7 mouse cellular contexts compared by ENCODE assay signal in the genomic region with DNA sequence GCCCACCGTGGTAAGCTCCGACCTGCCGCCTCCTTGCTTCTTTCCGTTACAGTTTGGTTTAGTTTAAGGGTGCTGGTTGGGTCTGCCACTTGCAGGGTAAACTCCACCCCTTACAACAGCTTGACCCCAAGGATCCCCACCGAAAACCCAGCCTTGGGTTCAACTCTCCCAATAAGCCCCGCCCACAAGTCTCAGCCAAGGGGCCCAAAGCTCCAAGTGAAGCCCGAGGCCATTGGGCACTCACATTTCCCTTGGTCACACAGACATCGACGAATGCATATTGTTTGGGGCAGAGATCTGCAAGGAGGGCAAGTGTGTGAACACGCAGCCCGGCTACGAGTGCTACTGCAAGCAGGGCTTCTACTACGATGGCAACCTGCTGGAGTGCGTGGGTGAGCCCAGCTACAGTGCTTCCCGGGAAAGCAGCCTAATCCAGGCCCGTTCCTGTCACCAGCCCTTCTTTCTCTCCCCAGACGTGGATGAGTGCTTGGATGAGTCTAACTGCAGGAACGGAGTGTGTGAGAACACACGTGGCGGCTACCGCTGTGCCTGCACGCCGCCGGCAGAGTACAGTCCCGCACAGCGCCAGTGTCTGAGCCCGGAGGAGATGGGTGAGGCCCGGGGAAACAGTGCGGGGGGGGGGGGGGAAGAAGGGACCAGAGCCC. TPM values are rescaled to one million over a fixed set of nuclear protein-coding genes. Genes with fewer than 3 reads are reported as not detected.
DNase-seq lines count a peak whose midpoint lies in the region; ATAC-seq and TF ChIP-seq lines count a peak whose summit lies in the region.

No protein-coding gene starts in this region.

- peak; percentile 50 for DNase-seq in R1 (ENCODE audit: low read depth, low spot score)
- DNase-seq in hindbrain, embryonic 10.5 days (ENCODE audit: low spot score), result peak; percentile 33
- peak; percentile 81 to 97 for DNase-seq in left cerebral cortex, postnatal 25 days (ENCODE audit: low spot score in 2 of 2)
- no peak for DNase-seq in urinary bladder, postnatal 10 days (ENCODE audit: low spot score)

- no peaks in the 10 kb centered on the region for H3K27me3 ChIP-seq in ES-Bruce4 (ENCODE audit: control insufficient read depth, insufficient read depth, low read length, poor library complexity, severe bottlenecking)
- peaks cover 85% of the 10 kb centered on the region for H3K27me3 ChIP-seq in hindbrain, embryonic 10.5 days (ENCODE audit: insufficient read depth, poor library complexity, severe bottlenecking)
- H3K27me3 ChIP-seq in neural tube, embryonic 14.5 days (ENCODE audit: control insufficient read depth, insufficient read depth, low read length), result peaks cover 25% of the 10 kb centered on the region

- H3K4me2 ChIP-seq in neural tube, embryonic 14.5 days (ENCODE audit: low read depth, low read length), result no peak overlapping the region; the same call in 1 of the 2 replicates

- H3K4me3 ChIP-seq in ES-Bruce4 (ENCODE audit: low read depth, low read length), result peak overlapping the region; percentile 54
- H3K4me3 ChIP-seq in hindbrain, embryonic 10.5 days, result peak overlapping the region; percentile 40
- H3K4me3 ChIP-seq in neural tube, embryonic 14.5 days (ENCODE audit: low read depth, low read length), result no peak overlapping the region

- H3K4me1 ChIP-seq in ES-Bruce4 (ENCODE audit: control insufficient read depth, insufficient read depth, low read length), result no peaks in the 10 kb centered on the region
- peaks cover 26% of the 10 kb centered on the region for H3K4me1 ChIP-seq in hindbrain, embryonic 10.5 days (replicated peaks)
- peaks cover 3% of the 10 kb centered on the region for H3K4me1 ChIP-seq in neural tube, embryonic 14.5 days (ENCODE audit: control insufficient read depth, insufficient read depth, low read length)

- 0 out of 2 replicates have a peak overlapping the region, but pooled peaks have one; percentile 0 for H3K9ac ChIP-seq in ES-Bruce4 (ENCODE audit: low read depth, poor library complexity, severe bottlenecking)
- no peak overlapping the region for H3K9ac ChIP-seq in neural tube, embryonic 14.5 days (replicated peaks; ENCODE audit: low read depth, low read length)

- ATAC-seq in neural tube, embryonic 14.5 days (ENCODE audit: low read depth), result peak; percentile 65; the same call in 1 of the 2 replicates
- ATAC-seq in inflammation-experienced regulatory T-cells, adult 6 months, result no peak

- H3K36me3 ChIP-seq in ES-Bruce4 (ENCODE audit: control insufficient read depth, insufficient read depth, low read length, poor library complexity, severe bottlenecking), result peaks cover 5% of the 10 kb centered on the region; the same call in 1 of the 2 replicates
- peaks cover 45% of the 10 kb centered on the region for H3K36me3 ChIP-seq in hindbrain, embryonic 10.5 days
- peaks cover 40% of the 10 kb centered on the region for H3K36me3 ChIP-seq in neural tube, embryonic 14.5 days (ENCODE audit: control insufficient read depth, insufficient read depth, low read length)

- TF ChIP-seq POLR2A in ES-Bruce4 (IDR thresholded peaks at IDR 0.05; ENCODE audit: insufficient read depth, low read length), result no peak

- TF ChIP-seq EP300 in ES-Bruce4 (IDR thresholded peaks at IDR 0.05; ENCODE audit: insufficient read depth, low read depth, low read length), result no peak

- intact Hi-C loops in left cerebral cortex, postnatal 25 days (cut with DNase I), result no loop called here

- no peak overlapping the region for H3K27ac ChIP-seq in ES-Bruce4 (ENCODE audit: insufficient read depth, low read length)
- peak overlapping the region; percentile 50; the same call in 1 of the 2 replicates for H3K27ac ChIP-seq in hindbrain, embryonic 10.5 days
- no peak overlapping the region for H3K27ac ChIP-seq in neural tube, embryonic 14.5 days (ENCODE audit: low read depth, low read length)

- H3K9me3 ChIP-seq in ES-Bruce4 (replicated peaks; ENCODE audit: control insufficient read depth, insufficient read depth, low read length, poor library complexity, severe bottlenecking), result no peaks in the 10 kb centered on the region
- H3K9me3 ChIP-seq in hindbrain, embryonic 10.5 days, result no peaks in the 10 kb centered on the region
- H3K9me3 ChIP-seq in neural tube, embryonic 14.5 days (ENCODE audit: control insufficient read depth, low read length), result no peaks in the 10 kb centered on the region

- WGBS in hindbrain, embryonic 10.5 days, result 7% methylated on average over 28 of the region's 29 CpGs
- 10% methylated on average over 27 of the region's 29 CpGs for WGBS in neural tube, embryonic 14.5 days

- no peak for TF ChIP-seq CTCF in ES-Bruce4 (IDR thresholded peaks at IDR 0.05; ENCODE audit: low read depth, low read length)

RNA-seq across cellular contexts. Expression of a gene that starts 14.8 kb away (rescaled TPM):
- polyA plus RNA-seq in ES-Bruce4 (2011; ENCODE audit: insufficient read depth, insufficient read length, low read depth, missing spikeins), result 37.1 and 42.8 TPM in 2 replicates
- polyA plus RNA-seq in hindbrain, embryonic 10.5 days (2016; fragmentation: Nextera tagmentation; extraction: Ambion mirVana), result 68.2 and 69.5 TPM in 2 replicates
- 10 to 100 TPM; 82.0 to 86.8 TPM for total RNA-seq in left cerebral cortex, postnatal 25 days (2021)
- polyA plus RNA-seq in neural tube, embryonic 14.5 days (2014; fragmentation: Nextera tagmentation; extraction: Ambion mirVana), result 78.5 and 78.6 TPM in 2 replicates
- polyA plus RNA-seq in inflammation-experienced regulatory T-cells, adult 6 months (2017; shearing (Covaris generic)), result 10 to 100 TPM; 14.2 to 19.5 (median 15.4) TPM

RNA-seq across cellular contexts. Expression of a gene that starts 15.7 kb away (rescaled TPM):
- polyA plus RNA-seq in ES-Bruce4 (2011; ENCODE audit: insufficient read depth, insufficient read length, low read depth, missing spikeins), result 5.9 and 8.2 TPM in 2 replicates
- polyA plus RNA-seq in hindbrain, embryonic 10.5 days (2016; fragmentation: Nextera tagmentation; extraction: Ambion mirVana), result 2.7 and 6.9 TPM in 2 replicates
- total RNA-seq in left cerebral cortex, postnatal 25 days (2021), result 10 to 100 TPM; 27.0 to 31.6 TPM
- 14.0 and 25.7 TPM in 2 replicates for polyA plus RNA-seq in neural tube, embryonic 14.5 days (2014; fragmentation: Nextera tagmentation; extraction: Ambion mirVana)
- under 1 TPM in 1 of 3 experiments, not detected in 2; 0.77 TPM for polyA plus RNA-seq in inflammation-experienced regulatory T-cells, adult 6 months (2017; shearing (Covaris generic))

RNA-seq across cellular contexts. Expression of a gene that starts 27.0 kb away (rescaled TPM):
- polyA plus RNA-seq in ES-Bruce4 (2011; ENCODE audit: insufficient read depth, insufficient read length, low read depth, missing spikeins), result 13.1 and 14.6 TPM in 2 replicates
- polyA plus RNA-seq in hindbrain, embryonic 10.5 days (2016; fragmentation: Nextera tagmentation; extraction: Ambion mirVana), result 149 and 192 TPM in 2 replicates
- 10 to 100 TPM; 30.0 to 30.2 TPM for total RNA-seq in left cerebral cortex, postnatal 25 days (2021)
- polyA plus RNA-seq in neural tube, embryonic 14.5 days (2014; fragmentation: Nextera tagmentation; extraction: Ambion mirVana), result 145 and 152 TPM in 2 replicates
- 10 to 100 TPM; 13.0 to 57.6 (median 36.1) TPM for polyA plus RNA-seq in inflammation-experienced regulatory T-cells, adult 6 months (2017; shearing (Covaris generic))

RNA-seq across cellular contexts. Expression of a gene that starts 30.3 kb away (rescaled TPM):
- 4.3 and 5.4 TPM in 2 replicates for polyA plus RNA-seq in ES-Bruce4 (2011; ENCODE audit: insufficient read depth, insufficient read length, low read depth, missing spikeins)
- 9.7 and 10.1 TPM in 2 replicates for polyA plus RNA-seq in hindbrain, embryonic 10.5 days (2016; fragmentation: Nextera tagmentation; extraction: Ambion mirVana)
- 10 to 100 TPM; 24.6 to 27.3 TPM for total RNA-seq in left cerebral cortex, postnatal 25 days (2021)
- 7.8 and 8.9 TPM in 2 replicates for polyA plus RNA-seq in neural tube, embryonic 14.5 days (2014; fragmentation: Nextera tagmentation; extraction: Ambion mirVana)
- 10 to 100 TPM; 12.5 to 43.4 (median 19.4) TPM for polyA plus RNA-seq in inflammation-experienced regulatory T-cells, adult 6 months (2017; shearing (Covaris generic))

RNA-seq across cellular contexts. Expression of a gene that starts 52.3 kb away (rescaled TPM):
- polyA plus RNA-seq in ES-Bruce4 (2011; ENCODE audit: insufficient read depth, insufficient read length, low read depth, missing spikeins), result not detected in 2 replicates
- polyA plus RNA-seq in hindbrain, embryonic 10.5 days (2016; fragmentation: Nextera tagmentation; extraction: Ambion mirVana), result 0.16 and 0.21 TPM in 2 replicates
- not detected for total RNA-seq in left cerebral cortex, postnatal 25 days (2021)
- polyA plus RNA-seq in neural tube, embryonic 14.5 days (2014; fragmentation: Nextera tagmentation; extraction: Ambion mirVana), result not detected in 2 replicates
- 1 to 10 TPM; 1.5 to 5.7 (median 2.6) TPM for polyA plus RNA-seq in inflammation-experienced regulatory T-cells, adult 6 months (2017; shearing (Covaris generic))
